Mouse (Mus musculus) intestine, embryonic 15.5 days (tissue): ENCODE measurements around the gene A930033H14Rik. TPM values are rescaled to one million over a fixed set of nuclear protein-coding genes. Genes with fewer than 3 reads are reported as not detected.
A peak's percentile ranks its signal among the peaks of the same experiment; 100 is the strongest.

ENCODE experiments used
- ATAC-seq: fragments of 200-750 bp; cut with Nextera tagmentation; 2 replicates; pipeline ENCODE4 v1.8.0; 2017; ENCODE audit warnings: moderate TSS enrichment, moderate library complexity
- H3K27ac ChIP-seq: fragments of 300-500 bp; sonication (generic); 2 replicates; pipeline ENCODE4 v1.5.1; 2015; ENCODE audit warnings: mild to moderate bottlenecking, inconsistent platforms
- H3K27me3 ChIP-seq: fragments of 300-500 bp; sonication (generic); replicated peaks from 2 replicates; pipeline ENCODE4 v1.6.1; 2015; ENCODE audit warnings: inconsistent platforms
- H3K36me3 ChIP-seq: fragments of 300-500 bp; sonication (generic); 2 replicates; pipeline ENCODE4 v1.6.1; 2015; ENCODE audit warnings: inconsistent platforms
- H3K4me1 ChIP-seq: fragments of 300-500 bp; sonication (generic); replicated peaks from 2 replicates; pipeline ENCODE4 v1.6.1; 2015; ENCODE audit warnings: inconsistent platforms
- H3K4me2 ChIP-seq: fragments of 300-500 bp; sonication (generic); replicated peaks from 2 replicates; pipeline ENCODE4 v1.6.1; 2015; ENCODE audit warnings: mild to moderate bottlenecking, inconsistent platforms
- H3K4me3 ChIP-seq: fragments of 300-500 bp; sonication (generic); replicated peaks from 2 replicates; pipeline ENCODE4 v1.5.1; 2015; ENCODE audit warnings: inconsistent platforms
- H3K9ac ChIP-seq: fragments of 300-500 bp; sonication (generic); 2 replicates; pipeline ENCODE4 v1.6.1; 2015; ENCODE audit warnings: inconsistent platforms
- H3K9me3 ChIP-seq: fragments of 300-500 bp; sonication (generic); 2 replicates; pipeline ENCODE4 v1.6.1; 2016; ENCODE audit warnings: inconsistent platforms
- WGBS: fragments of 180-500 bp; shearing (Covaris S2); methylation state at CpG from one replicate; pipeline ENCODE4 v1.1.7; 2015; 5-methylcytosine and 5-hydroxymethylcytosine counted together
- polyA plus RNA-seq: library from polyadenylated mRNA; unstranded; fragments of >200 nt; fragmentation: Nextera tagmentation; extraction: Ambion mirVana; gene quantifications from 2 replicates; pipeline ENCODE4 v1.2.1, GENCODE M21; 2015

The A930033H14Rik gene
- polyA plus RNA-seq, 1 experiment from 2014 or later, result 1.8 TPM

GRCm38 (mm10) chr10:69185431-69185830, 27.5 kb downstream of the A930033H14Rik start:
- Histone ChIP-seq H3K9ac (no peak overlapping the region), H3K27ac (peak overlapping the region; percentile 92), H3K9me3 (no peaks in the 10 kb centered on the region), H3K27me3 (no peaks in the 10 kb centered on the region), H3K4me1 (peaks cover 9% of the 10 kb centered on the region; the same call in 1 of the 2 replicates), H3K36me3 (no peaks in the 10 kb centered on the region), H3K4me3 (no peak overlapping the region), H3K4me2 (peak overlapping the region; percentile 44; the same call in 1 of the 2 replicates)
- 44% methylated on average over 4 of the region's 4 CpGs for WGBS
- ATAC-seq, result peak; percentile 41

GRCm38 (mm10) chr10:69184903-69185302, 28.0 kb downstream of the A930033H14Rik start:
- 95% methylated on average over 4 of the region's 4 CpGs for WGBS
- no peaks in the 10 kb centered on the region for H3K36me3 ChIP-seq
- H3K27ac ChIP-seq, result peak overlapping the region; percentile 92
- H3K27me3 ChIP-seq, result no peaks in the 10 kb centered on the region
- peaks cover 11% of the 10 kb centered on the region; the same call in 1 of the 2 replicates for H3K4me1 ChIP-seq
- no peaks in the 10 kb centered on the region for H3K9me3 ChIP-seq
- H3K9ac ChIP-seq, result no peak overlapping the region
- H3K4me3 ChIP-seq, result no peak overlapping the region
- H3K4me2 ChIP-seq, result no peak overlapping the region
- 0 out of 2 replicates have a peak, but pooled peaks have one; percentile 29 for ATAC-seq

- no peak for ATAC-seq
- 41% methylated on average over 3 of the region's 3 CpGs for WGBS
Measured at GRCm38 (mm10) chr10:69180997-69181396, 31.9 kb downstream of the A930033H14Rik start.

GRCm38 (mm10) chr10:69179341-69179740, 33.6 kb downstream of the A930033H14Rik start:
- no peak for ATAC-seq

More at GRCm38 (mm10) chr10:69180997-69181396, 31.9 kb downstream of the A930033H14Rik start:
- no peak overlapping the region for H3K4me3 ChIP-seq
- no peak overlapping the region for H3K4me2 ChIP-seq
- H3K27me3 ChIP-seq, result no peaks in the 10 kb centered on the region
- no peaks in the 10 kb centered on the region for H3K36me3 ChIP-seq
- peaks cover 8% of the 10 kb centered on the region; the same call in 1 of the 2 replicates for H3K4me1 ChIP-seq
- H3K9me3 ChIP-seq, result no peaks in the 10 kb centered on the region
- peak overlapping the region; percentile 48; the same call in 1 of the 2 replicates for H3K27ac ChIP-seq
- H3K9ac ChIP-seq, result no peak overlapping the region

GRCm38 (mm10) chr10:69176116-69176515, 36.8 kb downstream of the A930033H14Rik start:
- H3K27ac ChIP-seq, result no peak overlapping the region
- H3K9me3 ChIP-seq, result no peaks in the 10 kb centered on the region
- no peak overlapping the region for H3K4me2 ChIP-seq
- no peak overlapping the region for H3K4me3 ChIP-seq
- no peaks in the 10 kb centered on the region for H3K27me3 ChIP-seq
- no peaks in the 10 kb centered on the region for H3K36me3 ChIP-seq
- 0 out of 2 replicates have a peak, but pooled peaks cover 4% of the 10 kb centered on the region for H3K4me1 ChIP-seq
- H3K9ac ChIP-seq, result no peak overlapping the region
- 80% methylated on average over 3 of the region's 3 CpGs for WGBS
- ATAC-seq, result no peak

More at GRCm38 (mm10) chr10:69179341-69179740, 33.6 kb downstream of the A930033H14Rik start:
- H3K9ac ChIP-seq, result no peak overlapping the region
- H3K9me3 ChIP-seq, result no peaks in the 10 kb centered on the region
- H3K27me3 ChIP-seq, result no peaks in the 10 kb centered on the region
- H3K36me3 ChIP-seq, result no peaks in the 10 kb centered on the region
- H3K4me2 ChIP-seq, result no peak overlapping the region
- no peak overlapping the region for H3K4me3 ChIP-seq
- WGBS, result 89% methylated on average over 1 of the region's 1 CpGs
- no peak overlapping the region for H3K27ac ChIP-seq
- 0 out of 2 replicates have a peak, but pooled peaks cover 4% of the 10 kb centered on the region for H3K4me1 ChIP-seq

- WGBS, result 68% methylated on average over 3 of the region's 3 CpGs
- no peak for ATAC-seq
- H3K4me2 ChIP-seq, result no peak overlapping the region
Measured at GRCm38 (mm10) chr10:69172412-69172811, 40.5 kb downstream of the A930033H14Rik start.

GRCm38 (mm10) chr10:69166514-69166913, 46.4 kb downstream of the A930033H14Rik start:
- no peak overlapping the region for H3K9ac ChIP-seq
- no peak for ATAC-seq
- no peak overlapping the region for H3K4me3 ChIP-seq
- peaks cover 10% of the 10 kb centered on the region for H3K4me1 ChIP-seq
- 80% methylated on average over 12 of the region's 12 CpGs for WGBS
- no peaks in the 10 kb centered on the region for H3K9me3 ChIP-seq
- H3K36me3 ChIP-seq, result no peaks in the 10 kb centered on the region
- no peak overlapping the region for H3K27ac ChIP-seq
- H3K27me3 ChIP-seq, result no peaks in the 10 kb centered on the region
- no peak overlapping the region for H3K4me2 ChIP-seq

More at GRCm38 (mm10) chr10:69172412-69172811, 40.5 kb downstream of the A930033H14Rik start:
- H3K9me3 ChIP-seq, result no peaks in the 10 kb centered on the region
- H3K36me3 ChIP-seq, result no peaks in the 10 kb centered on the region
- H3K9ac ChIP-seq, result no peak overlapping the region
- H3K4me3 ChIP-seq, result no peak overlapping the region
- H3K27ac ChIP-seq, result no peak overlapping the region
- no peaks in the 10 kb centered on the region for H3K27me3 ChIP-seq
- H3K4me1 ChIP-seq, result peaks cover 5% of the 10 kb centered on the region; the same call in 1 of the 2 replicates

- no peak overlapping the region for H3K4me2 ChIP-seq
- H3K9ac ChIP-seq, result no peak overlapping the region
- no peaks in the 10 kb centered on the region for H3K36me3 ChIP-seq
- H3K27ac ChIP-seq, result no peak overlapping the region; the same call in 1 of the 2 replicates
- H3K4me3 ChIP-seq, result no peak overlapping the region
- H3K27me3 ChIP-seq, result no peaks in the 10 kb centered on the region
- ATAC-seq, result peak; percentile 61
- no peaks in the 10 kb centered on the region for H3K9me3 ChIP-seq
- peaks cover 10% of the 10 kb centered on the region for H3K4me1 ChIP-seq
- WGBS, result 53% methylated on average over 3 of the region's 3 CpGs
Measured at GRCm38 (mm10) chr10:69165847-69166246, 47.1 kb downstream of the A930033H14Rik start.

GRCm38 (mm10) chr10:69165125-69165524, 47.8 kb downstream of the A930033H14Rik start:
- Histone ChIP-seq H3K36me3 (no peaks in the 10 kb centered on the region), H3K27ac (0 out of 2 replicates have a peak overlapping the region, but pooled peaks have one; percentile 29), H3K4me2 (no peak overlapping the region), H3K9ac (no peak overlapping the region), H3K27me3 (no peaks in the 10 kb centered on the region), H3K4me3 (no peak overlapping the region), H3K9me3 (no peaks in the 10 kb centered on the region), H3K4me1 (peaks cover 10% of the 10 kb centered on the region)
- 52% methylated on average over 7 of the region's 7 CpGs for WGBS
- no peak for ATAC-seq

- Histone ChIP-seq H3K9ac (no peak overlapping the region), H3K4me1 (peaks cover 9% of the 10 kb centered on the region), H3K27me3 (no peaks in the 10 kb centered on the region), H3K4me2 (no peak overlapping the region), H3K36me3 (no peaks in the 10 kb centered on the region), H3K4me3 (no peak overlapping the region), H3K9me3 (no peaks in the 10 kb centered on the region), H3K27ac (no peak overlapping the region)
- WGBS, result 83% methylated on average over 5 of the region's 5 CpGs
- ATAC-seq, result no peak
Measured at GRCm38 (mm10) chr10:69163216-69163615, 49.7 kb downstream of the A930033H14Rik start.

GRCm38 (mm10) chr10:69162577-69162976, 50.3 kb downstream of the A930033H14Rik start:
- Histone ChIP-seq H3K27ac (no peak overlapping the region), H3K27me3 (no peaks in the 10 kb centered on the region), H3K4me3 (no peak overlapping the region), H3K9ac (no peak overlapping the region), H3K4me1 (peaks cover 6% of the 10 kb centered on the region), H3K9me3 (no peaks in the 10 kb centered on the region), H3K4me2 (no peak overlapping the region), H3K36me3 (no peaks in the 10 kb centered on the region)
- ATAC-seq, result no peak
- 77% methylated on average over 5 of the region's 5 CpGs for WGBS

GRCm38 (mm10) chr10:69161503-69161902, 51.4 kb downstream of the A930033H14Rik start:
- Histone ChIP-seq H3K9ac (no peak overlapping the region), H3K27me3 (no peaks in the 10 kb centered on the region), H3K27ac (no peak overlapping the region), H3K4me2 (no peak overlapping the region), H3K36me3 (no peaks in the 10 kb centered on the region), H3K4me1 (peaks cover 4% of the 10 kb centered on the region), H3K9me3 (no peaks in the 10 kb centered on the region), H3K4me3 (no peak overlapping the region)
- WGBS, result 88% methylated on average over 3 of the region's 3 CpGs
- no peak for ATAC-seq

GRCm38 (mm10) chr10:69160877-69161276, 52.0 kb downstream of the A930033H14Rik start:
- 74% methylated on average over 2 of the region's 2 CpGs for WGBS
- no peaks in the 10 kb centered on the region for H3K9me3 ChIP-seq
- H3K4me2 ChIP-seq, result no peak overlapping the region
- H3K4me1 ChIP-seq, result 0 out of 2 replicates have a peak, but pooled peaks cover 4% of the 10 kb centered on the region
- H3K9ac ChIP-seq, result no peak overlapping the region
- no peaks in the 10 kb centered on the region for H3K27me3 ChIP-seq
- ATAC-seq, result no peak
- H3K27ac ChIP-seq, result no peak overlapping the region
- no peak overlapping the region for H3K4me3 ChIP-seq
- H3K36me3 ChIP-seq, result no peaks in the 10 kb centered on the region
